Mouse (Mus musculus) brain, adult 2 months (tissue): ENCODE measurements around the gene Gm21411.
"Not testable (repeated sequence)": the region's sequence is repeated elsewhere in the genome, so short reads cannot be mapped to it uniquely, and the experiment has no call there.

ENCODE experiments used
- DNase-seq: peaks from one replicate; pipeline ENCODE4 v3.0.0; 2011; ENCODE audit warnings: low read depth, low spot score

The Gm21411 gene

GRCm38 (mm10) chr4:146909386-146910137 is at the start of gene Gm21411:
Gene Gm21411, minus strand, starts transcription at chr4:146909590.
- not testable (repeated sequence) for DNase-seq

- not testable (repeated sequence) for DNase-seq
These were observed 32.3 kb upstream of the Gm21411 start for GRCm38 (mm10) chr4:146941691-146942090.

GRCm38 (mm10) chr4:146932311-146933082 is 23.1 kb upstream of the Gm21411 start:
- no peak for DNase-seq

- no peak for DNase-seq
These were observed 5.8 kb upstream of the Gm21411 start for GRCm38 (mm10) chr4:146915196-146915595.

DNA sequence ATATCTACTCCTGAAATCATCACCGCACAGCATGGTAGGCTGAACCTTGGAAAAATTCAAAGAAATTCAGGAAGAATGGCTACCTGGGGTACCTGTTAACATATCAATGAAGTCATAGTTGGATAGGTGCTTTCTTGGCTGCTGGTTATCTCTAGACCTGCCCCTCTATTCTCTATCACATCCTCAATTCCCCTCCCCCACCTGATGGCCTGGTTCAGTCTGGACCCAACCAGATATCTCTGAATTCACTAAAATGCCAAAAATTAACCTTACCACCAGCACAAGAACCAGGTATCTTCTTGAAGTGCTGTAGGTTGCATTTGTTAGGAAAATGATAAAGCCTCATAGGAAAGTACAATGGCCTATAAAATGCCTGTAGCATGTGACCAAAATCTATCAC is 1.3 kb downstream of the Gm21411 start:
- DNase-seq = not testable (repeated sequence)

DNA sequence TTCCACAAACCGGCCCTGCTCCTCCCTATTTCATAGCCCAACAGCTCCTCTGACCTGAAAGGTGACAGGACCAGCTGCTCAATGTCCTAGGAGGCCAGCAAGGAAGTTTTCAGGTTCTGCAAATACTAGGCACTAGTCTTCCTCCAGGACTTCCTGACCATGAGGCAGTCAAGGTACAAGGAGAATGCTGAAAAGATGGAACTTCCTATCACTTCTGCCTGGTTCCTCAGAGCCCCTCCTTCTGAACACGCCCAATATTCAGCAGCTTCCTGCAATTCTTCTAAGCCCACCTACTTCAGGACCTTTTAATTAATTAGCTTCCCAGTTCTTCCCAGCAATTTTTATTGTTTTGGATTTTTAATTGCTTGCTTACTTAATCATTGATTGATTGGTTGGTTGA is 4.6 kb downstream of the Gm21411 start:
- DNase-seq = not testable (repeated sequence)

GRCm38 (mm10) chr4:146903126-146903525 is 6.3 kb downstream of the Gm21411 start:
- not testable (repeated sequence) for DNase-seq
